9 mouse cellular contexts compared by ENCODE assay signal in the genomic region with DNA sequence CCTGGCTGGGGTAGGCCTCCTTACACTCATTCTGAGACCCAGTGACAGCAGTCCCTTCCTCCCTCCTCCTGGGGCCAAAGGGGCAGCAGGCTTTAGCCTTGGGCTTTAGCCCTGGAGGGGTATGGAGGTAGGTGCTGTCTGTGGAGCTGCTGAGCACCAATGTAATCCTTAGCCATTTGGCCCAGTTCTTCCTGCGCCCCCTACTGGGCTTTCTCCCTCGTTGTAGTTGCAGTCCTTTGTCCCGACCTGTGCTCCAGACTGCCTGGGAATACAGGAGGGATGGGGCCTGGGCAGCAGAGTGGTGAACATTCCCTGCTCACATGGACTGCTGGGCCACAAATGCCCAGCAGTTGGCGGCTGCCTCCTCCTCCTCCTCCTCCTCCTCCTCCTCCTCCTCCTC. TPM values are rescaled to one million over a fixed set of nuclear protein-coding genes. Genes with fewer than 3 reads are reported as not detected.
A peak's percentile ranks its signal among the peaks of the same experiment; 100 is the strongest.
DNase-seq lines count a peak whose midpoint lies in the region; ATAC-seq and TF ChIP-seq lines count a peak whose summit lies in the region.
"Had no signal": no experiment of that assay in that cellular context is flagged by ENCODE, and none has a peak within 500 bp of the region (broad histone marks: within the 10 kb centered on the region; RNA-seq: fewer than 3 reads in every experiment).

No protein-coding gene starts in this region.

- H3K27me3 ChIP-seq in embryonic facial prominence, embryonic 15.5 days = no peaks in the 10 kb centered on the region
- H3K27me3 ChIP-seq in hindbrain, embryonic 13.5 days = 0 out of 2 replicates have a peak, but pooled peaks cover 8% of the 10 kb centered on the region
- no peaks in the 10 kb centered on the region for H3K27me3 ChIP-seq in midbrain, embryonic 11.5 days (ENCODE audit: control insufficient read depth, insufficient read depth, low read length)
- H3K27me3 ChIP-seq in splenic B cell, adult 2 months (ENCODE audit: control insufficient read depth, insufficient read depth, low read length, poor library complexity, severe bottlenecking) = no peaks in the 10 kb centered on the region

- H3K4me2 ChIP-seq in embryonic facial prominence, embryonic 15.5 days (replicated peaks) = no peak overlapping the region
- no peak overlapping the region for H3K4me2 ChIP-seq in hindbrain, embryonic 13.5 days
- no peak overlapping the region for H3K4me2 ChIP-seq in midbrain, embryonic 11.5 days

- peak; percentile 6; the same call in 1 of the 2 replicates for ATAC-seq in embryonic facial prominence, embryonic 15.5 days (ENCODE audit: insufficient number of reproducible peaks, low FRiP score, low TSS enrichment, low read depth)
- peak; percentile 36 for ATAC-seq in hindbrain, embryonic 13.5 days (ENCODE audit: low FRiP score)
- ATAC-seq in midbrain, embryonic 11.5 days (ENCODE audit: low FRiP score) = peak; percentile 63

- H3K27ac ChIP-seq in bone marrow, adult 2 months (ENCODE audit: control insufficient read depth, insufficient read depth, low read depth, low read length, poor library complexity) = no peak overlapping the region
- H3K27ac ChIP-seq in embryonic facial prominence, embryonic 15.5 days (replicated peaks) = no peak overlapping the region
- peak overlapping the region; percentile 40; the same call in 1 of the 2 replicates for H3K27ac ChIP-seq in hindbrain, embryonic 13.5 days
- no peak overlapping the region for H3K27ac ChIP-seq in midbrain, embryonic 11.5 days (ENCODE audit: low read depth, low read length)

- H3K36me3 ChIP-seq in embryonic facial prominence, embryonic 15.5 days = peaks cover 79% of the 10 kb centered on the region
- H3K36me3 ChIP-seq in hindbrain, embryonic 13.5 days = peaks cover 71% of the 10 kb centered on the region
- H3K36me3 ChIP-seq in midbrain, embryonic 11.5 days (ENCODE audit: control insufficient read depth, insufficient read depth, low read length) = peaks cover 35% of the 10 kb centered on the region
- H3K36me3 ChIP-seq in splenic B cell, adult 2 months (ENCODE audit: control insufficient read depth, insufficient read depth, low read length, poor library complexity, severe bottlenecking) = peaks cover 18% of the 10 kb centered on the region

- no peak for TF ChIP-seq POLR2A in bone marrow, adult 2 months (IDR thresholded peaks at IDR 0.05; ENCODE audit: borderline replicate concordance, control insufficient read depth, low read depth, low read length)

- peak; percentile 54; the same call in 1 of the 2 replicates for TF ChIP-seq CTCF in bone marrow, adult 2 months (IDR thresholded peaks at IDR 0.05; ENCODE audit: control insufficient read depth, insufficient read depth, low read length)

- intact Hi-C loops in left cerebral cortex, postnatal 10 days (cut with DNase I) = loop anchor here (10.0 kb wide), 1 partner anchor 173 kb away; no protein-coding TSS in a partner anchor

- DNase-seq in gastrocnemius, adult 18-20 months (ENCODE audit: low spot score) = peak; percentile 45
- no peak for DNase-seq in gastrocnemius, postnatal 25 days
- peak; percentile 38 to 80 for DNase-seq in left cerebral cortex, postnatal 10 days (ENCODE audit: extremely low spot score in 1 of 2, low spot score in 2 of 2)
- peak; percentile 98 for DNase-seq in midbrain, embryonic 11.5 days (ENCODE audit: low spot score, missing footprints)
- DNase-seq in splenic B cell, adult 2 months (ENCODE audit: low read depth, low spot score) = peak; percentile 41

- H3K4me1 ChIP-seq in bone marrow, adult 2 months (ENCODE audit: control insufficient read depth, insufficient read depth, low read length) = no peaks in the 10 kb centered on the region
- peaks cover 13% of the 10 kb centered on the region; the same call in 1 of the 2 replicates for H3K4me1 ChIP-seq in embryonic facial prominence, embryonic 15.5 days
- H3K4me1 ChIP-seq in hindbrain, embryonic 13.5 days (replicated peaks) = peaks cover 64% of the 10 kb centered on the region
- peaks cover 28% of the 10 kb centered on the region for H3K4me1 ChIP-seq in midbrain, embryonic 11.5 days (ENCODE audit: control insufficient read depth, insufficient read depth, low read length)

- no peak overlapping the region for H3K4me3 ChIP-seq in bone marrow, adult 2 months (replicated peaks; ENCODE audit: control insufficient read depth, low read depth, low read length)
- H3K4me3 ChIP-seq in embryonic facial prominence, embryonic 15.5 days (replicated peaks) = no peak overlapping the region
- no peak overlapping the region for H3K4me3 ChIP-seq in hindbrain, embryonic 13.5 days
- no peak overlapping the region for H3K4me3 ChIP-seq in midbrain, embryonic 11.5 days (ENCODE audit: low read depth, low read length)

- H3K9me3 ChIP-seq in embryonic facial prominence, embryonic 15.5 days (replicated peaks) = no peaks in the 10 kb centered on the region
- H3K9me3 ChIP-seq in hindbrain, embryonic 13.5 days = no peaks in the 10 kb centered on the region
- H3K9me3 ChIP-seq in midbrain, embryonic 11.5 days (ENCODE audit: control insufficient read depth, low read length) = no peaks in the 10 kb centered on the region

- 27% methylated on average over 3 of the region's 4 CpGs for WGBS in bone marrow, adult 2 months
- 4% methylated on average over 3 of the region's 4 CpGs for WGBS in embryonic facial prominence, embryonic 15.5 days
- 8% methylated on average over 3 of the region's 4 CpGs for WGBS in hindbrain, embryonic 13.5 days
- WGBS in midbrain, embryonic 11.5 days = 7% methylated on average over 4 of the region's 4 CpGs

- H3K9ac ChIP-seq in embryonic facial prominence, embryonic 15.5 days = no peak overlapping the region
- peak overlapping the region; percentile 53 for H3K9ac ChIP-seq in hindbrain, embryonic 13.5 days
- no peak overlapping the region for H3K9ac ChIP-seq in midbrain, embryonic 11.5 days (ENCODE audit: low read length)

RNA-seq across cellular contexts. Expression of gene Agap3, which starts 29.7 kb away (rescaled TPM):
- total RNA-seq in gastrocnemius, adult 18-20 months (2021) = 10 to 100 TPM; 74.3 to 84.7 TPM
- total RNA-seq in gastrocnemius, postnatal 25 days (2021) = 10 to 100 TPM; 52.4 to 56.0 TPM
- polyA plus RNA-seq in bone marrow, adult 2 months (2011; ENCODE audit: insufficient read depth, insufficient read length, low replicate concordance, missing spikeins) = 22.3 and 28.2 TPM in 2 replicates
- 45.0 and 49.9 TPM in 2 replicates for polyA plus RNA-seq in embryonic facial prominence, embryonic 15.5 days (2015; fragmentation: Nextera tagmentation; extraction: Ambion mirVana)
- 47.8 and 50.3 TPM in 2 replicates for polyA plus RNA-seq in hindbrain, embryonic 13.5 days (2015; fragmentation: Nextera tagmentation; extraction: Ambion mirVana)
- 100 to 1,000 TPM; 488 to 490 TPM for total RNA-seq in left cerebral cortex, postnatal 10 days (2021)
- 43.1 and 57.0 TPM in 2 replicates for polyA plus RNA-seq in midbrain, embryonic 11.5 days (2014; fragmentation: Nextera tagmentation; extraction: Ambion mirVana)

RNA-seq across cellular contexts. Expression of gene Tmub1, which starts 34.0 kb away (rescaled TPM):
- total RNA-seq in gastrocnemius, adult 18-20 months (2021) = 10 to 100 TPM; 17.7 to 23.3 TPM
- total RNA-seq in gastrocnemius, postnatal 25 days (2021) = 10 to 100 TPM; 17.2 to 18.9 TPM
- polyA plus RNA-seq in bone marrow, adult 2 months (2011; ENCODE audit: insufficient read depth, insufficient read length, low replicate concordance, missing spikeins) = 14.4 and 22.1 TPM in 2 replicates
- polyA plus RNA-seq in embryonic facial prominence, embryonic 15.5 days (2015; fragmentation: Nextera tagmentation; extraction: Ambion mirVana) = 20.5 and 21.4 TPM in 2 replicates
- 51.9 and 57.4 TPM in 2 replicates for polyA plus RNA-seq in hindbrain, embryonic 13.5 days (2015; fragmentation: Nextera tagmentation; extraction: Ambion mirVana)
- 10 to 100 TPM; 29.1 to 29.4 TPM for total RNA-seq in left cerebral cortex, postnatal 10 days (2021)
- 30.5 and 32.3 TPM in 2 replicates for polyA plus RNA-seq in midbrain, embryonic 11.5 days (2014; fragmentation: Nextera tagmentation; extraction: Ambion mirVana)

RNA-seq across cellular contexts. Expression of gene Fastk, which starts 36.6 kb away (rescaled TPM):
- total RNA-seq in gastrocnemius, adult 18-20 months (2021) = 100 to 1,000 TPM; 183 to 194 TPM
- total RNA-seq in gastrocnemius, postnatal 25 days (2021) = 100 to 1,000 TPM; 169 to 176 TPM
- 54.3 and 81.0 TPM in 2 replicates for polyA plus RNA-seq in bone marrow, adult 2 months (2011; ENCODE audit: insufficient read depth, insufficient read length, low replicate concordance, missing spikeins)
- polyA plus RNA-seq in embryonic facial prominence, embryonic 15.5 days (2015; fragmentation: Nextera tagmentation; extraction: Ambion mirVana) = 123 and 135 TPM in 2 replicates
- polyA plus RNA-seq in hindbrain, embryonic 13.5 days (2015; fragmentation: Nextera tagmentation; extraction: Ambion mirVana) = 88.1 and 96.1 TPM in 2 replicates
- total RNA-seq in left cerebral cortex, postnatal 10 days (2021) = 100 to 1,000 TPM in 1 of 2 experiments, 10 to 100 TPM in 1; 96.6 to 105 TPM
- 79.3 and 84.6 TPM in 2 replicates for polyA plus RNA-seq in midbrain, embryonic 11.5 days (2014; fragmentation: Nextera tagmentation; extraction: Ambion mirVana)

RNA-seq across cellular contexts. Expression of gene Gbx1, which starts 45.4 kb away (rescaled TPM):
- total RNA-seq in gastrocnemius, adult 18-20 months (2021) = not detected
- total RNA-seq in gastrocnemius, postnatal 25 days (2021) = not detected
- not detected in 2 replicates for polyA plus RNA-seq in bone marrow, adult 2 months (2011; ENCODE audit: insufficient read depth, insufficient read length, low replicate concordance, missing spikeins)
- 0.07 TPM in 1 of 2 replicates, not detected in the other for polyA plus RNA-seq in embryonic facial prominence, embryonic 15.5 days (2015; fragmentation: Nextera tagmentation; extraction: Ambion mirVana)
- 4.6 and 5.1 TPM in 2 replicates for polyA plus RNA-seq in hindbrain, embryonic 13.5 days (2015; fragmentation: Nextera tagmentation; extraction: Ambion mirVana)
- total RNA-seq in left cerebral cortex, postnatal 10 days (2021) = under 1 TPM; 0.18 to 0.26 TPM
- 0.15 TPM in 1 of 2 replicates, not detected in the other for polyA plus RNA-seq in midbrain, embryonic 11.5 days (2014; fragmentation: Nextera tagmentation; extraction: Ambion mirVana)
- total RNA-seq: layer of hippocampus, adult 8-10 months had no signal

RNA-seq across cellular contexts. Expression of gene Slc4a2, which starts 58.0 kb away (rescaled TPM):
- total RNA-seq in gastrocnemius, adult 18-20 months (2021) = 10 to 100 TPM; 13.9 to 14.3 TPM
- total RNA-seq in gastrocnemius, postnatal 25 days (2021) = 10 to 100 TPM; 17.9 to 19.9 TPM
- polyA plus RNA-seq in bone marrow, adult 2 months (2011; ENCODE audit: insufficient read depth, insufficient read length, low replicate concordance, missing spikeins) = 13.6 and 42.9 TPM in 2 replicates
- 37.6 and 38.9 TPM in 2 replicates for polyA plus RNA-seq in embryonic facial prominence, embryonic 15.5 days (2015; fragmentation: Nextera tagmentation; extraction: Ambion mirVana)
- polyA plus RNA-seq in hindbrain, embryonic 13.5 days (2015; fragmentation: Nextera tagmentation; extraction: Ambion mirVana) = 22.5 and 28.5 TPM in 2 replicates
- total RNA-seq in left cerebral cortex, postnatal 10 days (2021) = 10 to 100 TPM; 24.6 to 27.6 TPM
- 16.7 and 21.5 TPM in 2 replicates for polyA plus RNA-seq in midbrain, embryonic 11.5 days (2014; fragmentation: Nextera tagmentation; extraction: Ambion mirVana)

Comparison
In these comparisons a context has a peak if more than half of its experiments do, and no peak if none do; other contexts are left out.
1. ATAC-seq: peak in every context shown above with its lines; median percentile 63 in midbrain, embryonic 11.5 days; 36 in hindbrain, embryonic 13.5 days; 6 in embryonic facial prominence, embryonic 15.5 days.